Mouse (Mus musculus) ES-Bruce4 (cell line): ENCODE measurements at regions not wholly inside any gene's neighbourhood (a gene's known extent, or its start where the extent isn't known, plus 50 kb on each side); places are given as distances from the start of the nearest gene placed in this dataset.

Source experiments
- CTCF ChIP-seq: IDR thresholded peaks from one replicate; pipeline ENCODE4 v1.8.1; 2011; ENCODE audit warnings: low read depth, low read length
- EP300 ChIP-seq: IDR thresholded peaks from 2 replicates; pipeline ENCODE4 v1.6.1; 2011; ENCODE audit warnings: low read depth, low read length; ENCODE audit not compliant: insufficient read depth
- POLR2A ChIP-seq: IDR thresholded peaks from one replicate; pipeline ENCODE4 v1.8.1; 2011; ENCODE audit warnings: low read length; ENCODE audit not compliant: insufficient read depth

- no peak for TF ChIP-seq CTCF
- TF ChIP-seq POLR2A: no peak
- no peak for TF ChIP-seq EP300
Observed at GRCm38 (mm10) chr3:130841755-130842154, 111.6 kb upstream of the Rpl34 start.
